Mouse (Mus musculus) mouse embryonic stem cell (cell line): Measurements from ENCODE around the gene Snapc2.

Source experiments
- in situ Hi-C, 2 experiments: fragments of 300-500 bp; cut with MboI; formaldehyde crosslinking; loops; 1 replicate in 1 of 2; 3 replicates in 1 of 2; pipeline ENCODE4 v1.14.3; 2019 to 2020; ENCODE audit warnings: low sequenced_read_pairs in 2 of 2, low pct_unique_long_range_greater_than_20kb in 1 of 2, mixed read lengths in 1 of 2; ENCODE audit not compliant: unreplicated experiment in 1 of 2

Gene Snapc2

GRCm38 (mm10) chr8:4259125-4259804, 6.4 kb downstream of the Snapc2 start, which contains the start of gene Ctxn1:
Ctxn1 (minus strand) TSS chr8:4259274.
- in situ Hi-C loops = no loop called here

- in situ Hi-C loops = no loop called here
Observed at GRCm38 (mm10) chr8:4259805-4260170, 6.9 kb downstream of the Snapc2 start.

GRCm38 (mm10) chr8:4263105-4263791, 10.4 kb downstream of the Snapc2 start:
- in situ Hi-C loops = no loop called here

GRCm38 (mm10) chr8:4265160-4265914, 12.5 kb downstream of the Snapc2 start:
- in situ Hi-C loops = no loop called here

- in situ Hi-C loops = no loop called here
Observed at GRCm38 (mm10) chr8:4267627-4268026, 14.7 kb downstream of the Snapc2 start.

- in situ Hi-C loops = no loop called here
Observed at GRCm38 (mm10) chr8:4269609-4270008, 16.7 kb downstream of the Snapc2 start.

- in situ Hi-C loops = no loop called here
Observed at GRCm38 (mm10) chr8:4275275-4276110, 22.6 kb downstream of the Snapc2 start, which contains the start of gene Timm44. Timm44 (minus strand) TSS chr8:4275913.

- in situ Hi-C loops = no loop called here
Observed at GRCm38 (mm10) chr8:4276111-4276465, 23.2 kb downstream of the Snapc2 start.

- in situ Hi-C loops = no loop called here
Observed at GRCm38 (mm10) chr8:4292738-4293137, 39.9 kb downstream of the Snapc2 start.

- in situ Hi-C loops = no loop called here
Observed at GRCm38 (mm10) chr8:4297822-4298221, 44.9 kb downstream of the Snapc2 start.

GRCm38 (mm10) chr8:4304124-4304547, 51.3 kb downstream of the Snapc2 start:
- in situ Hi-C loops = no loop called here
